Comparison of ENCODE assay signal across 8 mouse cellular contexts in the genomic region with DNA sequence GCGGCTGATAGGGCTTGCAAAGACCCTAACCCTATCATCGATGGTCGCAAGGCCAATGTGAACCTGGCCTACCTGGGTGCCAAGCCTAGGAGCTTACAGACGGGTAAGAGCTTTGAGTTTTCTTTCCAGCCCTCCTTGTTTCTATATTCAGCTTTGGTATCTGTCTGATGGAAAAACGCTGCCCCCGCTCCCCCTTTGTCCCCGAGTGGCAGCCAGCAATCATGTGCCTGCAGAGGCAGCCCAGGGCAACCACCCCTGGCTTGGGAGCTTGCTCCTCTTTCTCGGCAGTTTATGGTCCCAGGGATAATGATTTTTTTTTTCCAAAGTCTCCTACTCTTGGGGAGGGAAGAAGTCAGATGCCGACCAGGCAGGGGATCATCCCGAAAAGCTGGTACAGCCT. TPM values are rescaled to one million over a fixed set of nuclear protein-coding genes. Genes with fewer than 3 reads are reported as not detected.
DNase-seq lines count a peak whose midpoint lies in the region; ATAC-seq lines count a peak whose summit lies in the region.

No protein-coding gene starts in this region.

- H3K4me1 ChIP-seq in kidney, embryonic 15.5 days: peaks cover 84% of the 10 kb centered on the region
- H3K4me1 ChIP-seq in embryonic facial prominence, embryonic 12.5 days: peaks cover 50% of the 10 kb centered on the region
- peaks cover 63% of the 10 kb centered on the region for H3K4me1 ChIP-seq in hindbrain, embryonic 12.5 days
- peaks cover 45% of the 10 kb centered on the region for H3K4me1 ChIP-seq in midbrain, embryonic 14.5 days (ENCODE audit: control insufficient read depth, insufficient read depth, low read length)

- H3K9ac ChIP-seq in kidney, embryonic 15.5 days: peak overlapping the region; percentile 75
- peak overlapping the region; percentile 63 for H3K9ac ChIP-seq in embryonic facial prominence, embryonic 12.5 days
- H3K9ac ChIP-seq in hindbrain, embryonic 12.5 days: peak overlapping the region; percentile 87
- peak overlapping the region; percentile 73 for H3K9ac ChIP-seq in midbrain, embryonic 14.5 days (replicated peaks; ENCODE audit: low read length)

- no peak for DNase-seq in kidney, adult 11 months
- DNase-seq in midbrain, embryonic 14.5 days: peak; percentile 26
- DNase-seq in frontal cortex, postnatal 36 days (ENCODE audit: low spot score in 2 of 2): no peak
- no peak for DNase-seq in layer of hippocampus, adult 8-10 months (ENCODE audit: low spot score in 2 of 2)
- no peak for DNase-seq in kidney, adult 8-10 months

- no peaks in the 10 kb centered on the region for H3K9me3 ChIP-seq in kidney, embryonic 15.5 days (replicated peaks)
- H3K9me3 ChIP-seq in embryonic facial prominence, embryonic 12.5 days: no peaks in the 10 kb centered on the region
- no peaks in the 10 kb centered on the region for H3K9me3 ChIP-seq in hindbrain, embryonic 12.5 days (replicated peaks)
- no peaks in the 10 kb centered on the region for H3K9me3 ChIP-seq in midbrain, embryonic 14.5 days (ENCODE audit: control insufficient read depth, low read length)

- WGBS in kidney, embryonic 15.5 days: 31% methylated on average over 10 of the region's 10 CpGs
- WGBS in embryonic facial prominence, embryonic 12.5 days: 32% methylated on average over 10 of the region's 10 CpGs
- 30% methylated on average over 10 of the region's 10 CpGs for WGBS in hindbrain, embryonic 12.5 days
- 14% methylated on average over 10 of the region's 10 CpGs for WGBS in midbrain, embryonic 14.5 days

- H3K4me2 ChIP-seq in kidney, embryonic 15.5 days: peak overlapping the region; percentile 91
- peak overlapping the region; percentile 83 for H3K4me2 ChIP-seq in embryonic facial prominence, embryonic 12.5 days (replicated peaks)
- peak overlapping the region; percentile 90 for H3K4me2 ChIP-seq in hindbrain, embryonic 12.5 days (replicated peaks)
- H3K4me2 ChIP-seq in midbrain, embryonic 14.5 days (ENCODE audit: low read length): peak overlapping the region; percentile 90

- H3K27me3 ChIP-seq in kidney, embryonic 15.5 days: peaks cover 13% of the 10 kb centered on the region
- H3K27me3 ChIP-seq in embryonic facial prominence, embryonic 12.5 days: peaks cover 14% of the 10 kb centered on the region
- peaks cover 29% of the 10 kb centered on the region for H3K27me3 ChIP-seq in hindbrain, embryonic 12.5 days
- peaks cover 34% of the 10 kb centered on the region for H3K27me3 ChIP-seq in midbrain, embryonic 14.5 days (ENCODE audit: control insufficient read depth, insufficient read depth, low read length)

- H3K4me3 ChIP-seq in kidney, embryonic 15.5 days (replicated peaks): peak overlapping the region; percentile 88
- H3K4me3 ChIP-seq in embryonic facial prominence, embryonic 12.5 days: peak overlapping the region; percentile 73
- H3K4me3 ChIP-seq in hindbrain, embryonic 12.5 days: peak overlapping the region; percentile 82
- H3K4me3 ChIP-seq in midbrain, embryonic 14.5 days (replicated peaks; ENCODE audit: low read depth, low read length): peak overlapping the region; percentile 82

- H3K27ac ChIP-seq in kidney, embryonic 15.5 days: no peak overlapping the region
- H3K27ac ChIP-seq in embryonic facial prominence, embryonic 12.5 days: no peak overlapping the region
- peak overlapping the region; percentile 17; the same call in 1 of the 2 replicates for H3K27ac ChIP-seq in hindbrain, embryonic 12.5 days
- H3K27ac ChIP-seq in midbrain, embryonic 14.5 days (replicated peaks; ENCODE audit: low read depth, low read length): no peak overlapping the region

- H3K36me3 ChIP-seq in kidney, embryonic 15.5 days: peaks cover 13% of the 10 kb centered on the region; the same call in 1 of the 2 replicates
- peaks cover 18% of the 10 kb centered on the region; the same call in 1 of the 2 replicates for H3K36me3 ChIP-seq in embryonic facial prominence, embryonic 12.5 days
- H3K36me3 ChIP-seq in hindbrain, embryonic 12.5 days: 0 out of 2 replicates have a peak, but pooled peaks cover 3% of the 10 kb centered on the region
- 0 out of 2 replicates have a peak, but pooled peaks cover 4% of the 10 kb centered on the region for H3K36me3 ChIP-seq in midbrain, embryonic 14.5 days (ENCODE audit: control insufficient read depth, insufficient read depth, low read length)

- no peak for ATAC-seq in kidney, embryonic 15.5 days (replicated peaks; ENCODE audit: low FRiP score)
- no peak for ATAC-seq in embryonic facial prominence, embryonic 12.5 days (ENCODE audit: insufficient number of reproducible peaks, insufficient read depth, low FRiP score, low TSS enrichment)
- ATAC-seq in hindbrain, embryonic 12.5 days (ENCODE audit: low FRiP score): no peak
- no peak for ATAC-seq in midbrain, embryonic 14.5 days (ENCODE audit: low FRiP score, low TSS enrichment)

RNA-seq across cellular contexts. Expression of gene Rbm38, which starts 2.5 kb away (rescaled TPM):
- polyA plus RNA-seq in kidney, embryonic 15.5 days (2015; fragmentation: Nextera tagmentation; extraction: Ambion mirVana): 32.1 and 37.3 TPM in 2 replicates
- 37.9 and 39.5 TPM in 2 replicates for polyA plus RNA-seq in embryonic facial prominence, embryonic 12.5 days (2016; fragmentation: Nextera tagmentation; extraction: Ambion mirVana)
- polyA plus RNA-seq in hindbrain, embryonic 12.5 days (2016; fragmentation: Nextera tagmentation; extraction: Ambion mirVana): 38.9 and 44.8 TPM in 2 replicates
- 17.1 and 18.8 TPM in 2 replicates for polyA plus RNA-seq in midbrain, embryonic 14.5 days (2014; fragmentation: Nextera tagmentation; extraction: Ambion mirVana)
- total RNA-seq in layer of hippocampus, adult 8-10 months (2022): 1 to 10 TPM; 3.1 to 6.3 (median 4.6) TPM

RNA-seq across cellular contexts. Expression of gene Rae1, which starts 22.9 kb away (rescaled TPM):
- 138 and 145 TPM in 2 replicates for polyA plus RNA-seq in kidney, embryonic 15.5 days (2015; fragmentation: Nextera tagmentation; extraction: Ambion mirVana)
- polyA plus RNA-seq in embryonic facial prominence, embryonic 12.5 days (2016; fragmentation: Nextera tagmentation; extraction: Ambion mirVana): 150 and 155 TPM in 2 replicates
- 111 and 126 TPM in 2 replicates for polyA plus RNA-seq in hindbrain, embryonic 12.5 days (2016; fragmentation: Nextera tagmentation; extraction: Ambion mirVana)
- polyA plus RNA-seq in midbrain, embryonic 14.5 days (2014; fragmentation: Nextera tagmentation; extraction: Ambion mirVana): 115 and 127 TPM in 2 replicates
- total RNA-seq in layer of hippocampus, adult 8-10 months (2022): 10 to 100 TPM; 77.5 to 82.0 (median 79.3) TPM

RNA-seq across cellular contexts. Expression of gene Spo11, which starts 45.3 kb away (rescaled TPM):
- 0.08 and 0.09 TPM in 2 replicates for polyA plus RNA-seq in kidney, embryonic 15.5 days (2015; fragmentation: Nextera tagmentation; extraction: Ambion mirVana)
- 1.2 and 2.9 TPM in 2 replicates for polyA plus RNA-seq in embryonic facial prominence, embryonic 12.5 days (2016; fragmentation: Nextera tagmentation; extraction: Ambion mirVana)
- polyA plus RNA-seq in hindbrain, embryonic 12.5 days (2016; fragmentation: Nextera tagmentation; extraction: Ambion mirVana): 0.50 and 0.93 TPM in 2 replicates
- 0.68 TPM in 1 of 2 replicates, not detected in the other for polyA plus RNA-seq in midbrain, embryonic 14.5 days (2014; fragmentation: Nextera tagmentation; extraction: Ambion mirVana)
- under 1 TPM in 3 of 4 experiments, not detected in 1; 0.14 to 0.56 (median 0.14) TPM for total RNA-seq in layer of hippocampus, adult 8-10 months (2022)
